Mouse (Mus musculus) midbrain, postnatal 0 days (tissue): ENCODE measurements around the gene Kptn. TPM values are rescaled to one million over a fixed set of nuclear protein-coding genes. Genes with fewer than 3 reads are reported as not detected.

Experiments used
- ATAC-seq: fragments of 200-750 bp; cut with Nextera tagmentation; 2 replicates; pipeline ENCODE4 v1.8.0; 2017; ENCODE audit warnings: moderate number of reproducible peaks, mild to moderate bottlenecking, moderate TSS enrichment, moderate library complexity; ENCODE audit not compliant: low FRiP score
- DNase-seq: peaks from one replicate; pipeline ENCODE4 v3.0.0-alpha.2; 2015; ENCODE audit warnings: low spot score
- H3K27ac ChIP-seq: fragments of 300-500 bp; sonication (generic); 2 replicates; pipeline ENCODE4 v1.5.1; 2014; ENCODE audit warnings: low read depth, mild to moderate bottlenecking, low read length, mixed read lengths
- H3K27me3 ChIP-seq: fragments of 300-500 bp; sonication (generic); 2 replicates; pipeline ENCODE4 v1.6.1; 2014; ENCODE audit warnings: low read length, control low read depth, mixed read lengths; ENCODE audit not compliant: insufficient read depth
- H3K36me3 ChIP-seq: fragments of 300-500 bp; sonication (generic); 2 replicates; pipeline ENCODE4 v1.6.1; 2014; ENCODE audit warnings: low read length, control low read depth, mixed read lengths; ENCODE audit not compliant: insufficient read depth
- H3K4me1 ChIP-seq: fragments of 300-500 bp; sonication (generic); 2 replicates; pipeline ENCODE4 v1.6.1; 2014; ENCODE audit warnings: mild to moderate bottlenecking, control low read depth, antibody characterized with exemption, low read length, mixed read lengths; ENCODE audit not compliant: insufficient read depth
- H3K4me2 ChIP-seq: fragments of 300-500 bp; sonication (generic); 2 replicates; pipeline ENCODE4 v1.6.1; 2014; ENCODE audit warnings: low read depth, mild to moderate bottlenecking, low read length, mixed read lengths; ENCODE audit not compliant: poor library complexity, severe bottlenecking
- H3K4me3 ChIP-seq: fragments of 300-500 bp; sonication (generic); 2 replicates; pipeline ENCODE4 v1.5.1; 2014; ENCODE audit warnings: low read depth, mild to moderate bottlenecking, low read length, moderate library complexity
- H3K9ac ChIP-seq: fragments of 300-500 bp; sonication (generic); replicated peaks from 2 replicates; pipeline ENCODE4 v1.6.1; 2014; ENCODE audit warnings: mild to moderate bottlenecking, low read length, moderate library complexity, mixed read lengths; ENCODE audit not compliant: poor library complexity, severe bottlenecking
- H3K9me3 ChIP-seq: fragments of 300-500 bp; sonication (generic); 2 replicates; pipeline ENCODE4 v1.6.1; 2016; ENCODE audit warnings: low read length, control low read depth
- CTCF ChIP-seq: IDR thresholded peaks from 2 replicates; pipeline ENCODE4 v1.5.1; 2016; ENCODE audit warnings: antibody characterized with exemption, mild to moderate bottlenecking
- WGBS: fragments of 180-500 bp; shearing (Covaris S2); extraction: QIAGEN DNeasy Blood & Tissue Kit; methylation state at CpG from one replicate; pipeline ENCODE4 v1.1.7; 2014; 5-methylcytosine and 5-hydroxymethylcytosine counted together
- polyA plus RNA-seq: library from polyadenylated mRNA; unstranded; fragments of >200 nt; fragmentation: Nextera tagmentation; extraction: Ambion mirVana; gene quantifications from 2 replicates; pipeline ENCODE4 v1.2.1, GENCODE M21; 2015
- total RNA-seq: library from RNA; depleted of rRNA; stranded (reverse); fragments of >200 nt; gene quantifications from 2 replicates; pipeline ENCODE4 v1.2.3, GENCODE M21; 2014

The Kptn gene
- total and polyA plus RNA-seq, 2 experiments from 2014 or later = 35.9 to 44.1 TPM

DNA sequence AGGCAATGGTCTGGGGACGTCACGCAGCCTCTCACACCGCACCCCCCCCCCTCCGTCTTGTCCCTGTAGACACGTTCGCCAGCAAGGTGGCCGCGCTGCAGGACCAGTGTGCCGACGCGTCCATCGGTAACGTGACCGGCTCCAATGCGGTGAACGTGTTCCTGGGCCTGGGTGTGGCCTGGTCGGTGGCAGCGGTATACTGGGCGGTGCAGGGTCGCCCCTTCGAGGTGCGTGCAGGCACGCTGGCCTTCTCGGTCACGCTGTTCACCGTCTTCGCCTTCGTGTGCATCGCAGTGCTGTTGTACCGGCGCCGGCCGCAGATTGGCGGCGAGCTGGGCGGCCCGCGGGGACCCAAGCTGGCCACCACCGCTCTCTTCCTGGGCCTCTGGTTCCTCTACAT, 39.0 kb downstream of the Kptn start:
- Histone ChIP-seq H3K4me1 (no peaks in the 10 kb centered on the region), H3K27ac (no peak overlapping the region), H3K36me3 (no peaks in the 10 kb centered on the region), H3K9ac (0 out of 2 replicates have a peak overlapping the region, but pooled peaks have one; percentile 36), H3K4me2 (peak overlapping the region; percentile 31), H3K9me3 (no peaks in the 10 kb centered on the region), H3K4me3 (no peak overlapping the region), H3K27me3 (no peaks in the 10 kb centered on the region)
- DNase-seq = no peak
- ATAC-seq = 0 out of 2 replicates have a peak, but pooled peaks have one; percentile 15
- no peak for TF ChIP-seq CTCF
- 17% methylated on average over 39 of the region's 39 CpGs for WGBS

DNA sequence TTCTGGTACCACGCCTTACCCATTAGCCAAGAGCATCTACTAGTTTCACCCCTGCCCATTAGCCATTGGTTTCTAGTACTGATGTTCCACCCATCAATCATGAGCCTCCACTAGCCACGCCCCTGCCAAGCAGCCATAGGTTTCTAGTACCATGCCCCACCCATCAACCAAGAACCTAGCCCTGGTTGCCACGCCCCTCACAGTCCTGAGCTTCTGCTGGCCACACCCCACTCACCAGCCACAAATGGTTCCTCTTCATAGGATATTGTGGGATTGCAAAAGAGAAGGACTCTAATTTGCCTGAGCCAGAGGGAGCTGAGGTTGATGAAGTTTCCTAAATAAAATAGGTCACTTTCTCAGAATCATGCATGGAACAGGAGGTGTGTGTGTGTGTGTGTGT, 41.0 kb downstream of the Kptn start:
- ATAC-seq (no peak), DNase-seq (no peak)
- Histone ChIP-seq H3K27me3 (no peaks in the 10 kb centered on the region), H3K4me3 (no peak overlapping the region), H3K9ac (no peak overlapping the region), H3K9me3 (no peaks in the 10 kb centered on the region), H3K4me2 (no peak overlapping the region), H3K36me3 (no peaks in the 10 kb centered on the region), H3K4me1 (no peaks in the 10 kb centered on the region), H3K27ac (no peak overlapping the region)
- no peak for TF ChIP-seq CTCF
- WGBS = 81% methylated on average over 3 of the region's 3 CpGs

DNA sequence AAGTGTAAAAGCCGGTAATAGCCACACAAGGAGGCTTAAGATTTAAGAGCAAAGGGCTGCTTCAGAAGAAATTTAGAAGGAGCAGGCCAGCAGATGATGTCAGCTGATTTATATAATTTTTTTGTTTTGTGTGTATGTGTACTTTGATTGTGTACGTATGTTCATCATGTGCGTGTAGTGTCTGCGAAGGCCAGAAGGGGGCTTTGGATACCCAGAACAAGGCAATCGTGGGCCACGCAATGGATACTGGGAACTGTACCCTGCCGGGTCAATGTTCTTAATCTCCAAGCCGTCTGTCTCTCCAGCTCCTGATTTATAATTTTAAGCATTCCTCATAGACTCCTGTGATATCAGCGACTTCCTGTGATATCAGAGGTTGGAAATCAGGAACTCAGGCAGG, 41.6 kb downstream of the Kptn start:
- Histone ChIP-seq H3K4me2 (no peak overlapping the region), H3K27ac (no peak overlapping the region), H3K4me3 (no peak overlapping the region), H3K27me3 (no peaks in the 10 kb centered on the region), H3K9ac (no peak overlapping the region), H3K9me3 (no peaks in the 10 kb centered on the region), H3K4me1 (no peaks in the 10 kb centered on the region), H3K36me3 (no peaks in the 10 kb centered on the region)
- WGBS = 88% methylated on average over 9 of the region's 9 CpGs
- ATAC-seq = no peak
- DNase-seq = no peak
- TF ChIP-seq CTCF = peak; percentile 19; the same call in 1 of the 2 replicates

DNA sequence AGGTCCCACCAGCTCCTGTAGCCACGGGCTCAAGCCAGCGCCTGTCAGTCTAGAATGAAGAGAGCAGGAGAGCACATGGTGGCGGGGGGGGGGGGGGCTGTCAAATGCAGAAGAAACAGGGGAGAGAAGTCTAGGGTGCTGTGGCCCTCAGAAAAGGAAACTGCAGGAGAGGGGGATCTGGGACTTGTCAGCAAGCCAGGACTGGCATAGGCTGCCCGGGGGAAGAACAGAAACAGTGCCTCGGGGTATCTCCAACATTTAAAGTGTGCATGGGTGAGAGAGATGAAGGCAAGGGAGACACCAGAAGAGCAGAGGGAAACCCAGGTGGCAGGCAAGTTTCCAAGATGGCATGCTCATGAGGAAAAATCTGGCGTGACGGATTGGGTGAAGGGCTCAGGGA, 42.3 kb downstream of the Kptn start:
- H3K27ac ChIP-seq = no peak overlapping the region
- H3K36me3 ChIP-seq = no peaks in the 10 kb centered on the region
- WGBS = 64% methylated on average over 7 of the region's 7 CpGs
- no peak overlapping the region for H3K9ac ChIP-seq
- H3K4me2 ChIP-seq = no peak overlapping the region
- ATAC-seq (0 out of 2 replicates have a peak, but pooled peaks have one; percentile 9), DNase-seq (no peak)
- no peaks in the 10 kb centered on the region for H3K27me3 ChIP-seq
- TF ChIP-seq CTCF = no peak
- no peaks in the 10 kb centered on the region for H3K9me3 ChIP-seq
- no peak overlapping the region for H3K4me3 ChIP-seq
- no peaks in the 10 kb centered on the region for H3K4me1 ChIP-seq

DNA sequence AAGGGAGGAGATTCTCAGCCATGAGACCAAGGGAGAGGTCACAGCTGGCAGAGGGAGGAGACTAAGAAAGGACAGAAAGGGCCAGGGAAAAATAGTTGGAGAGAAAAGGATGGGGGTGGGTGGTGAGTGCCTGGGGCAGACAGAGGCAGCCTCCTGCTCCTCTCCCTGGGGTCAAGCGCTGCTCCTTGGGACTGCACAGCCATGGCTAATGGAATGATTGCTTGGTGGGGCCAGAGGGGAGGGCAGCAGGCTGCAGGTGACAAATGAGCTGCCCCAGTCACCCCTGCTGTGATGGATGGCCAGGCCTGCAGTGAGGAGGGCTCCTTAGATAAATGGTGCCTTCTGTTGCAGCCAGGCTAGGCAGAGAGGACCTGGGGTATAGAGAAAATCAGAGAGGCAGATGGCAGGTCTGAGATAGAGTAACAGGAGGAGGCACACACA, 52.5 kb downstream of the Kptn start:
- no peak overlapping the region for H3K27ac ChIP-seq
- H3K9me3 ChIP-seq = no peaks in the 10 kb centered on the region
- no peaks in the 10 kb centered on the region for H3K36me3 ChIP-seq
- ATAC-seq = no peak
- H3K9ac ChIP-seq = 0 out of 2 replicates have a peak overlapping the region, but pooled peaks have one; percentile 24
- DNase-seq = peak; percentile 38
- WGBS = 13% methylated on average over 1 of the region's 1 CpGs
- H3K4me3 ChIP-seq = no peak overlapping the region
- no peak overlapping the region for H3K4me2 ChIP-seq
- H3K4me1 ChIP-seq = peaks cover 7% of the 10 kb centered on the region; the same call in 1 of the 2 replicates
- no peak for TF ChIP-seq CTCF
- H3K27me3 ChIP-seq = no peaks in the 10 kb centered on the region

DNA sequence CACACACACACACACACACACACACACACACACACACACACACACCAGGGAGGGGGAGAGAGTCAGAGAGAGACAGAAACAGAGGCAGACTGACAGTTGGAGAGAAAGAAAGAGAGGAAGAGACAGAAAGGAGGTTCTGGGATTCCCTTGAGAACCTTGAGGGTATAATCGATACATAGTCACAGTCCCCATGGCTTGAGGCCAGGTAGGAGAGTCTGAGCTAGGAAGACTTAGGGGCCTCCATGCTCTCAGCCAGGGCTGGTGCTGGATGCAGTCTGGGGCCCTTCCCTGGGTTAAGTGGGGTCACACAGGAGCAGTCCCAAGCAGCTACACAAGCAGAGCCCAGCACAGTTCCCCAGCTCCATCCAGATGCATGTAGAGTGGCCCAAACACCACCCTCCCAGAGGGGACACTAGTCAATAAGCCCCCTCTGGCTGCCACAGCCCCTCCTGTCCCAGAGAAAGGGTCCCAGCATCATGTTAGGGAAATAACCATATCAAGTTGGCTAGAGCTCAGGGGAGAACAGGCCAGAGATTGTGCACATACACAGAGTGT, 53.0 kb downstream of the Kptn start:
- Histone ChIP-seq H3K4me2 (no peak overlapping the region), H3K9me3 (no peaks in the 10 kb centered on the region), H3K27ac (no peak overlapping the region), H3K9ac (no peak overlapping the region; the same call in 1 of the 2 replicates), H3K4me1 (peaks cover 7% of the 10 kb centered on the region; the same call in 1 of the 2 replicates), H3K4me3 (no peak overlapping the region), H3K27me3 (no peaks in the 10 kb centered on the region), H3K36me3 (peaks cover 1% of the 10 kb centered on the region; the same call in 1 of the 2 replicates)
- DNase-seq (no peak), ATAC-seq (no peak)
- WGBS = 50% methylated on average over 1 of the region's 1 CpGs
- no peak for TF ChIP-seq CTCF
